Mouse (Mus musculus) kidney, adult 2 months (tissue): Measurements from ENCODE around the gene Tubgcp2.

Experiments used
- CTCF ChIP-seq: fragments of 200-500 bp; conservative IDR thresholded peaks from 2 replicates; pipeline ENCODE4 v1.5.1; 2011; ENCODE audit warnings: low read depth, mild to moderate bottlenecking, control low read depth, low read length, moderate library complexity, mixed read lengths; ENCODE audit not compliant: insufficient read depth, insufficient read length
- POLR2A ChIP-seq: fragments of 200-500 bp; IDR thresholded peaks from one replicate; pipeline ENCODE4 v1.6.1; 2011; ENCODE audit warnings: low read depth, low read length, control low read depth

- TF ChIP-seq POLR2A (no peak), CTCF (no peak)
Measured at GRCm38 (mm10) chr7:140057413-140058407, 21.2 kb upstream of the Tubgcp2 start.
